Mouse (Mus musculus) CH12.LX (cell line): ENCODE measurements around the gene Hoxa13. TPM values are rescaled to one million over a fixed set of nuclear protein-coding genes. Genes with fewer than 3 reads are reported as not detected.

ENCODE experiments used
- DNase-seq: peaks from one replicate; pipeline ENCODE4 v3.0.0-alpha.2; 2013; ENCODE audit errors: extremely low read depth
- H3K27ac ChIP-seq: 2 replicates; pipeline ENCODE4 v1.5.1; 2012; ENCODE audit warnings: low read depth, mild to moderate bottlenecking, control low read depth, moderate library complexity; ENCODE audit not compliant: insufficient read depth
- H3K27me3 ChIP-seq: replicated peaks from 2 replicates; pipeline ENCODE3; 2012; ENCODE audit warnings: inconsistent platforms
- H3K36me3 ChIP-seq, 2 experiments: replicated peaks in 1 of 2; 2 replicates each; pipeline versions ENCODE3 to v1.6.1; 2012; ENCODE audit warnings: inconsistent platforms in 1 of 2, low read length in 1 of 2, mild to moderate bottlenecking in 1 of 2, mixed read lengths in 1 of 2, moderate library complexity in 1 of 2; ENCODE audit not compliant: control insufficient read depth in 1 of 2, insufficient read depth in 1 of 2
- H3K4me1 ChIP-seq, 2 experiments: 2 replicates each; pipeline ENCODE4 v1.6.1; 2012; ENCODE audit warnings: inconsistent platforms in 1 of 2, moderate library complexity in 1 of 2; ENCODE audit not compliant: insufficient read depth in 2 of 2, control insufficient read depth in 1 of 2
- H3K4me2 ChIP-seq: 2 replicates; pipeline ENCODE4 v1.6.1; 2012; ENCODE audit warnings: low read depth, mild to moderate bottlenecking, control low read depth; ENCODE audit not compliant: poor library complexity, insufficient read depth, severe bottlenecking
- H3K4me3 ChIP-seq, 3 experiments: fragments of 150-350 bp in 1 of 3; sonication (generic) in 1 of 3; replicated peaks in 1 of 3; 2 replicates each; pipeline versions ENCODE3 to v1.5.1; 2011 to 2012; ENCODE audit warnings: low read depth in 2 of 3, low read length in 2 of 3, mild to moderate bottlenecking in 2 of 3, moderate library complexity in 2 of 3, control low read depth in 1 of 3, improper control_type of control experiment in 1 of 3, inconsistent platforms in 1 of 3, mixed read lengths in 1 of 3; ENCODE audit not compliant: poor library complexity in 1 of 3
- H3K79me2 ChIP-seq: replicated peaks from 2 replicates; pipeline ENCODE4 v1.6.1; 2012; ENCODE audit warnings: mild to moderate bottlenecking, moderate library complexity; ENCODE audit not compliant: control insufficient read depth, poor library complexity, insufficient read depth, severe bottlenecking; ENCODE audit errors: extremely low read depth
- H3K9ac ChIP-seq: 2 replicates; pipeline ENCODE4 v1.6.1; 2012; ENCODE audit warnings: low read depth, mild to moderate bottlenecking, control low read depth, moderate library complexity; ENCODE audit not compliant: insufficient read depth
- H3K9me3 ChIP-seq: replicated peaks from 2 replicates; pipeline ENCODE3; 2012; ENCODE audit warnings: low read length, inconsistent platforms, mixed read lengths
- CHD1 ChIP-seq: IDR thresholded peaks from 2 replicates; pipeline ENCODE4 v1.6.1; 2012; ENCODE audit warnings: low read depth, low read length, improper control_type of control experiment, inconsistent platforms
- E2F4 ChIP-seq: IDR thresholded peaks from 2 replicates; pipeline ENCODE4 v1.6.1; 2011; ENCODE audit warnings: low read depth, low read length, improper control_type of control experiment; ENCODE audit not compliant: insufficient replicate concordance
- ELF1 ChIP-seq: IDR thresholded peaks from 2 replicates; pipeline ENCODE4 v1.6.1; 2014; ENCODE audit warnings: low read depth, mild to moderate bottlenecking, inconsistent platforms, low read length, improper control_type of control experiment
- ETS1 ChIP-seq: conservative IDR thresholded peaks from 2 replicates; pipeline ENCODE4 v1.6.1; 2012; ENCODE audit warnings: low read depth, mild to moderate bottlenecking, inconsistent platforms, low read length, improper control_type of control experiment, moderate library complexity
- GABPA ChIP-seq: IDR thresholded peaks from 2 replicates; pipeline ENCODE4 v1.6.1; 2012; ENCODE audit warnings: low read depth, low read length, improper control_type of control experiment, inconsistent platforms; ENCODE audit not compliant: insufficient replicate concordance
- HCFC1 ChIP-seq: IDR thresholded peaks from 2 replicates; pipeline ENCODE4 v1.6.1; 2012; ENCODE audit warnings: low read depth, mild to moderate bottlenecking, inconsistent platforms, low read length, improper control_type of control experiment
- KAT2A ChIP-seq: IDR thresholded peaks from 2 replicates; pipeline ENCODE4 v1.6.1; 2012; ENCODE audit warnings: low read length, improper control_type of control experiment, inconsistent platforms; ENCODE audit not compliant: insufficient replicate concordance
- MAX ChIP-seq: IDR thresholded peaks from 2 replicates; pipeline ENCODE4 v1.6.1; 2011; ENCODE audit warnings: low read length, improper control_type of control experiment
- MAZ ChIP-seq: IDR thresholded peaks from 2 replicates; pipeline ENCODE4 v1.6.1; 2012; ENCODE audit warnings: low read depth, mild to moderate bottlenecking, inconsistent platforms, low read length, improper control_type of control experiment, moderate library complexity
- MEF2A ChIP-seq: IDR thresholded peaks from 2 replicates; pipeline ENCODE4 v1.6.1; 2014; ENCODE audit warnings: low read depth, mild to moderate bottlenecking, inconsistent platforms, low read length, improper control_type of control experiment, borderline replicate concordance
- MXI1 ChIP-seq: IDR thresholded peaks from 2 replicates; pipeline ENCODE4 v1.6.1; 2011; ENCODE audit warnings: mild to moderate bottlenecking, low read depth, low read length, improper control_type of control experiment
- MYC ChIP-seq: IDR thresholded peaks from 2 replicates; pipeline ENCODE4 v1.6.1; 2011; ENCODE audit warnings: low read depth, mild to moderate bottlenecking, improper control_type of control experiment, low read length
- PAX5 ChIP-seq: IDR thresholded peaks from 2 replicates; pipeline ENCODE4 v1.6.1; 2012; ENCODE audit warnings: low read length, inconsistent platforms, mixed read lengths
- POLR2A ChIP-seq: IDR thresholded peaks from 2 replicates; pipeline ENCODE4 v1.6.1; 2011; ENCODE audit warnings: low read depth, mild to moderate bottlenecking, improper control_type of control experiment, low read length
- POLR2AphosphoS2 ChIP-seq: IDR thresholded peaks from 2 replicates; pipeline ENCODE4 v1.6.1; 2011; ENCODE audit warnings: low read depth, low read length, improper control_type of control experiment
- RAD21 ChIP-seq: IDR thresholded peaks from 2 replicates; pipeline ENCODE4 v1.6.1; 2011; ENCODE audit warnings: low read depth, mild to moderate bottlenecking, low read length, improper control_type of control experiment, moderate library complexity
- RCOR1 ChIP-seq: conservative IDR thresholded peaks from 2 replicates; pipeline ENCODE4 v1.6.1; 2012; ENCODE audit warnings: low read depth, mild to moderate bottlenecking, inconsistent platforms, low read length, improper control_type of control experiment
- SMC3 ChIP-seq: IDR thresholded peaks from 2 replicates; pipeline ENCODE4 v1.6.1; 2011; ENCODE audit warnings: low read depth, low read length, improper control_type of control experiment
- TCF12 ChIP-seq: IDR thresholded peaks from 2 replicates; pipeline ENCODE4 v1.6.1; 2014; ENCODE audit warnings: low read depth, mild to moderate bottlenecking, inconsistent platforms, low read length, improper control_type of control experiment
- UBTF ChIP-seq: IDR thresholded peaks from 2 replicates; pipeline ENCODE4 v1.6.1; 2012; ENCODE audit warnings: low read depth, mild to moderate bottlenecking, inconsistent platforms, low read length, improper control_type of control experiment, moderate library complexity
- USF1 ChIP-seq: IDR thresholded peaks from 2 replicates; pipeline ENCODE4 v1.6.1; 2014; ENCODE audit warnings: low read depth, mild to moderate bottlenecking, inconsistent platforms, low read length, improper control_type of control experiment
- ZNF384 ChIP-seq: IDR thresholded peaks from 2 replicates; pipeline ENCODE4 v1.6.1; 2012; ENCODE audit warnings: low read depth, low read length, improper control_type of control experiment, inconsistent platforms
- dilution Hi-C: fragments of 300-500 bp; cut with MboI; formaldehyde crosslinking; loops from 2 replicates; pipeline ENCODE4 v1.14.3; 2020; ENCODE audit warnings: low sequenced_read_pairs; ENCODE audit not compliant: extremely low pct_unique_long_range_greater_than_20kb, extremely low pct_ligation_motif_present
- in situ Hi-C: fragments of 300-500 bp; cut with MboI; formaldehyde crosslinking; loops from 3 replicates; pipeline ENCODE4 v1.14.3; 2019; ENCODE audit warnings: low sequenced_read_pairs, low pct_ligation_motif_present, low pct_unique_long_range_greater_than_20kb, mixed read lengths
- polyA plus RNA-seq: library from polyadenylated mRNA; unstranded; fragments of >175 nt; gene quantifications from 2 replicates; pipeline ENCODE4 v1.2.1, GENCODE M21; 2012; ENCODE audit warnings: low read depth; ENCODE audit not compliant: insufficient read length
- total RNA-seq, 2 experiments: library from RNA; depleted of rRNA; stranded (reverse); fragments of 300-350 nt in 1 of 2; fragments of >200 nt in 1 of 2; gene quantifications; 2 replicates each; pipeline ENCODE4 v1.2.3; 2012 to 2014

Gene Hoxa13
- total and polyA plus RNA-seq, 3 experiments: 0.17 TPM; not detected in 2

DNA sequence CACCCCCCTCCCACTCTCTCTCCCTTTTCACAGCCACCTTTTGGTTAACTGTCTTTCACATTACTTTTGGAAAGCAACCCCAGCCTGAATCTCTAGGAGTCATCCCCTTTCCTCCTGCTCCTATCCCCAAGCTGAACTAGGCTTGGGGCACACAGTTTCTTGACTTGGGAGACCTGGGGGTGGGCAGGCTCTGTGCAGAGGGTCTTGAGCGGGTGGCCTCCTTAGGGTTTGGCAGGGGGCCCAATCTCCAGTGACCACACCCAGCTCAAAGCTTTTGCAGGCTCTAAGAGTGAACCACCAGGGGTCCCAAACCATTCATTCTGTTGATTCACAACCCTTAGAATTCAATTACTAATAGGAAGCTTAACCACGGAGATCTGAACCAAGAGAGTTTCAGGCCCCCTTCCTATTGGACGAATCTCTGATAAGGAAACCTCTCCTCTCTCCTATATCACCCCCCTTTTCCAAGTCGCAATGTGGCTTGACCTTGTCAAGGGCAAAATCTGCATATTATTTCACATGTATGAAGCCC, 17.8 kb downstream of the Hoxa13 start:
- Histone ChIP-seq H3K9ac (no peak overlapping the region), H3K36me3 (no peaks in the 10 kb centered on the region), H3K79me2 (no peaks in the 10 kb centered on the region), H3K4me1 (peaks cover 0 to 12% of the 10 kb centered on the region in 2 experiments; a peak in 2 of 4 replicates), H3K27me3 (no peaks in the 10 kb centered on the region), H3K4me3 (no peak overlapping the region), H3K4me2 (no peak overlapping the region), H3K9me3 (peaks cover 5% of the 10 kb centered on the region), H3K27ac (no peak overlapping the region)
- TF ChIP-seq MYC (no peak), MAX (no peak), ELF1 (no peak)
- in situ Hi-C loops: no loop called here
- DNase-seq: no peak
- dilution Hi-C loops: no loop called here

DNA sequence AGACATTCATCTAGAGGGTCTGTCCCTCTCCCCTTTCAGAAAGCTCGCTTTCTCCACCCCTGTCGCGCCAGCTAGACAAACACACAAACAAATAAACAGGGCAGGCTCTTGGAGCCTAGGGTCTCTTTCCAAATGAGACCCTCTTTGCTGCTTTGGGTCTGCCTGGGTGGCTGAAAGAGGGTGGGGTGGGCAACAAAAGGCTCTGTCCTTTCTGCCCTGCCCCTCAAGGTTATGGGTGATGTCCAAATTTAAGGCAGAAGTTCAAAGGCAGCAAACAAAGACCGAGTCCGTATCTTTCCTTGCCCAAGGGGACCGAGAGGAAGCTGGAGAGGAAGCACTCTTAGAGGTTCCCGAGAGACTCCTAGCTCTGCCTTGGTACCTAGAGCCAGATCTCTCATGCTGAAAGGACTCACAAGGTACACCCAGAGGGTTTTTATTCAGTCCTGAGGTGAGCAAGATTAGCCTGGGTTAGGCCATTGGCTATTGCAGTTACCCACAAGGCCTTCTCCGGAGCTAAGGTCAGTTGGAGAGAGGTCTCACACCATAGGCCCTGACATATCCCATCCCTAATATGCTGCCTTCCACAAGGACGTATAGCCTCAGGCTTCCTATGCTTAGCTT, 19.6 kb downstream of the Hoxa13 start:
- no peaks in the 10 kb centered on the region for H3K27me3 ChIP-seq
- DNase-seq: no peak
- H3K4me2 ChIP-seq: no peak overlapping the region
- H3K79me2 ChIP-seq: no peaks in the 10 kb centered on the region
- H3K9me3 ChIP-seq: peaks cover 5% of the 10 kb centered on the region
- H3K4me3 ChIP-seq: no peak overlapping the region
- dilution Hi-C loops: no loop called here
- no peak overlapping the region for H3K27ac ChIP-seq
- peaks cover 0 to 7% of the 10 kb centered on the region in 2 experiments for H3K36me3 ChIP-seq
- TF ChIP-seq E2F4: no peak
- TF ChIP-seq CHD1: no peak
- no peak for TF ChIP-seq MXI1
- no peak for TF ChIP-seq UBTF
- TF ChIP-seq HCFC1: no peak
- no peak overlapping the region for H3K9ac ChIP-seq
- peaks cover 0 to 12% of the 10 kb centered on the region in 2 experiments; a peak in 2 of 4 replicates for H3K4me1 ChIP-seq
- in situ Hi-C loops: no loop called here

DNA sequence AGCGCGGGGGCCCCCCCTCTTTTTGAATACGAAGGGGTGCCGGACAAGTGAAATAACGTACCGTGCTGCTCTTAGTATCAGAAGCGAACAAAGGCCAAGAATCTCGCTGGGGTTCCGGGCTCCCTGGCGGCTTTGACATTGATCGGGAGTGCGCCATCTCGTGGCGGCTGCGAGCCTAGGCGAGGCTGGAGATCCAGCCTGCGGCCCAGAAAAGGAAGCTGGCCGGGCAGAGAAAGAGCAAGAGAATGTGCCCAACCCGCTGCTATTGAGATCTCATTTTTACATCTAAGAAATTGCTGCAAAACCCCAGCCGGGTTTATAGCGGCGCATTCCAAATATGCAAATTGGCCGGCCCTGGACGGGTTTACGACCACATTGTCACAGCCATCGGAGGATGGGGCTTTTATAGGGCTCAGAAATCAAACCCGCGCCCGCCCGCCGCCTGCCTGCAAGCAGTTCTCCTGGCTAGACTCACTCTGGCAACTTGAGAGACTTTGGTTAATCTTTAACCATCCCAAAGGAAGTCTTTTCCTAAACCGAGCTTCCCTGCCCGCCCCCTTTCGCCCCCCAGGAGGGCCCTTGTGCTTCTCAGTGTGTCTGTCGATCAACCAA, 20.2 kb downstream of the Hoxa13 start, which contains the start of gene Hoxa10:
Gene Hoxa10 (minus strand): TSS at position 466 of the 612 bp plus-strand sequence.
- H3K27me3 ChIP-seq: no peaks in the 10 kb centered on the region
- H3K4me2 ChIP-seq: peak within 1 kb of the TSS; percentile 91
- peak; percentile 87 for DNase-seq
- H3K36me3 ChIP-seq: peaks cover 0 to 12% of the 10 kb centered on the region in 2 experiments
- in situ Hi-C loops (no loop called here), dilution Hi-C loops (no loop called here)
- H3K27ac ChIP-seq: no peak within 1 kb of the TSS
- peaks cover 9% of the 10 kb centered on the region for H3K9me3 ChIP-seq
- H3K4me1 ChIP-seq: peaks cover 0 to 12% of the 10 kb centered on the region in 2 experiments; a peak in 2 of 4 replicates
- H3K79me2 ChIP-seq: no peaks in the 10 kb centered on the region
- peak within 1 kb of the TSS; percentile 77 for H3K9ac ChIP-seq
- H3K4me3 ChIP-seq: peak within 1 kb of the TSS; percentile 60 to 72 (median 68)
- TF ChIP-seq GABPA: no peak
- TF ChIP-seq MAZ: no peak
- 0 out of 2 replicates have a peak, but pooled peaks have one; percentile 35 for TF ChIP-seq MEF2A
- peak; percentile 57; the same call in 1 of the 2 replicates for TF ChIP-seq TCF12
- TF ChIP-seq MAX: peak; percentile 43; the same call in 1 of the 2 replicates
- no peak for TF ChIP-seq PAX5
- 0 out of 2 replicates have a peak, but pooled peaks have one; percentile 30 for TF ChIP-seq MYC
- TF ChIP-seq RCOR1: no peak
- TF ChIP-seq POLR2AphosphoS2: no peak
- TF ChIP-seq USF1: no peak
- TF ChIP-seq RAD21: peak; percentile 39
- peak; percentile 55; the same call in 1 of the 2 replicates for TF ChIP-seq POLR2A
- 0 out of 2 replicates have a peak, but pooled peaks have one; percentile 26 for TF ChIP-seq HCFC1
- TF ChIP-seq KAT2A: no peak
- TF ChIP-seq SMC3: peak; percentile 65
- TF ChIP-seq UBTF: peak; percentile 84; the same call in 1 of the 2 replicates
- TF ChIP-seq ZNF384: no peak
- 0 out of 2 replicates have a peak, but pooled peaks have one; percentile 33 for TF ChIP-seq CHD1
- no peak for TF ChIP-seq ETS1
